Mouse (Mus musculus) testis, adult 2 months (tissue): ENCODE data around the gene Csf3.

ENCODE experiments used
- CTCF ChIP-seq: fragments of 200-500 bp; IDR thresholded peaks from 2 replicates; pipeline ENCODE4 v1.5.1; 2012; ENCODE audit warnings: low read depth, mild to moderate bottlenecking, inconsistent platforms, low read length, moderate library complexity; ENCODE audit not compliant: control insufficient read depth, insufficient read depth, insufficient replicate concordance
- POLR2A ChIP-seq: fragments of 200-500 bp; IDR thresholded peaks from 2 replicates; pipeline ENCODE4 v1.6.1; 2012; ENCODE audit warnings: low read depth, mild to moderate bottlenecking, inconsistent platforms, low read length, moderate library complexity; ENCODE audit not compliant: control insufficient read depth

DNA sequence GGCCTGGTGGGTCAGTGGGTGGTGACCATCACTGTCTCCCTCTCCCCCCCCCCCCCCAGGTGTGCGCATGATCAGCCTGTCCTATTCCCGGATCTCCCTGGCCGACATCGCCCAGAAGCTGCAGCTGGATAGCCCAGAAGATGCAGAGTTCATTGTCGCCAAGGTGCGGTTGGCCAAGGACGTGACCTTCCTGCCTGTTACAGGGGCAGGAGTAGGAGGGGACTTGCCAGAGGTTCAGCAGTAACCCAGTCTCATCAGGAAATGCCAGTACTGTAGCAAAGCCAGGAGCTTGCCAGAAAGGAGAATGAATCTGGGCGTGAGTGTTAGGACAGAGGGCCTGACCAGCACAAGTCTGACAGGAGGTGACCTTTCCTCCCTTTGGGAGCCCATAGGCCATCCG, 7.3 kb upstream of the Csf3 start:
- TF ChIP-seq POLR2A (no peak), CTCF (no peak)
